Mouse (Mus musculus): ENCODE measurements around the gene 6430628N08Rik.
A peak's percentile ranks its signal among the peaks of the same experiment; 100 is the strongest.

Gene 6430628N08Rik

GRCm38 (mm10) chr4:115886875-115887274, 3.6 kb upstream of the 6430628N08Rik start:
- no peak for DNase-seq (ENCODE audit: low spot score in 2 of 2)

GRCm38 (mm10) chr4:115890066-115890465, 399 bp upstream of the 6430628N08Rik start:
- DNase-seq (ENCODE audit: low spot score in 2 of 2), result no peak

- DNase-seq (ENCODE audit: low spot score in 2 of 2), result no peak
These were observed 3.8 kb downstream of the 6430628N08Rik start for GRCm38 (mm10) chr4:115894281-115894680.

- no peak for DNase-seq (ENCODE audit: low spot score in 2 of 2)
These were observed 7.6 kb downstream of the 6430628N08Rik start for GRCm38 (mm10) chr4:115897901-115898631.

- DNase-seq (ENCODE audit: low spot score in 2 of 2), result peak; percentile 30 to 64
These were observed 12.4 kb downstream of the 6430628N08Rik start for GRCm38 (mm10) chr4:115902816-115903215.

GRCm38 (mm10) chr4:115904375-115904774, 13.9 kb downstream of the 6430628N08Rik start:
- DNase-seq (ENCODE audit: low spot score in 2 of 2), result no peak

- no peak for DNase-seq (ENCODE audit: low spot score in 2 of 2)
These were observed 15.2 kb downstream of the 6430628N08Rik start for GRCm38 (mm10) chr4:115905701-115906100.

GRCm38 (mm10) chr4:115906791-115907190, 16.3 kb downstream of the 6430628N08Rik start:
- DNase-seq (ENCODE audit: low spot score in 2 of 2), result no peak

- peak in 1 of 2 experiments; percentile 9 for DNase-seq (ENCODE audit: low spot score in 2 of 2)
These were observed 17.5 kb downstream of the 6430628N08Rik start for GRCm38 (mm10) chr4:115907994-115908393.

- DNase-seq (ENCODE audit: low spot score in 2 of 2), result peak; percentile 35 to 49
These were observed 18.2 kb downstream of the 6430628N08Rik start for GRCm38 (mm10) chr4:115908641-115909040.

- DNase-seq (ENCODE audit: low spot score in 2 of 2), result no peak
These were observed 21.1 kb downstream of the 6430628N08Rik start for GRCm38 (mm10) chr4:115911586-115911985.

GRCm38 (mm10) chr4:115919911-115920310, 29.4 kb downstream of the 6430628N08Rik start:
- no peak for DNase-seq (ENCODE audit: low spot score in 2 of 2)

- no peak for DNase-seq (ENCODE audit: low spot score in 2 of 2)
These were observed 32.2 kb downstream of the 6430628N08Rik start for GRCm38 (mm10) chr4:115922688-115923087.

GRCm38 (mm10) chr4:115923262-115923880, 32.9 kb downstream of the 6430628N08Rik start:
- DNase-seq (ENCODE audit: low spot score in 2 of 2), result no peak

GRCm38 (mm10) chr4:115927637-115928036, 37.2 kb downstream of the 6430628N08Rik start:
- no peak for DNase-seq (ENCODE audit: low spot score in 2 of 2)

GRCm38 (mm10) chr4:115931556-115932088, 41.2 kb downstream of the 6430628N08Rik start:
- no peak for DNase-seq (ENCODE audit: low spot score in 2 of 2)

GRCm38 (mm10) chr4:115935835-115936581, 45.5 kb downstream of the 6430628N08Rik start:
- no peak for DNase-seq (ENCODE audit: low spot score in 2 of 2)

- DNase-seq (ENCODE audit: low spot score in 2 of 2), result no peak
These were observed 46.2 kb downstream of the 6430628N08Rik start for GRCm38 (mm10) chr4:115936646-115937045.

- DNase-seq (ENCODE audit: low spot score in 2 of 2), result no peak
These were observed 46.9 kb downstream of the 6430628N08Rik start for GRCm38 (mm10) chr4:115937061-115937976.

GRCm38 (mm10) chr4:115938276-115939160, 48.1 kb downstream of the 6430628N08Rik start:
- peak in 1 of 2 experiments; percentile 3 for DNase-seq (ENCODE audit: low spot score in 2 of 2)

All from heart, adult 9 months (tissue).